Mouse (Mus musculus) right cerebral cortex, postnatal 4 days (tissue): ENCODE results near the gene Tcf7l2.

ENCODE experiments used
- DNase-seq: peaks from one replicate; pipeline ENCODE4 v3.0.0-alpha.2; 2022

The Tcf7l2 gene

GRCm38 (mm10) chr19:55761086-55761485 lies 19.5 kb downstream of the Tcf7l2 start:
- DNase-seq = no peak

- no peak for DNase-seq
Observed at GRCm38 (mm10) chr19:55762187-55762586, 20.6 kb downstream of the Tcf7l2 start.

GRCm38 (mm10) chr19:55765814-55766213 lies 24.2 kb downstream of the Tcf7l2 start:
- DNase-seq = no peak

GRCm38 (mm10) chr19:55767104-55767503 lies 25.5 kb downstream of the Tcf7l2 start:
- DNase-seq = no peak

GRCm38 (mm10) chr19:55767579-55767978 lies 26.0 kb downstream of the Tcf7l2 start:
- no peak for DNase-seq

GRCm38 (mm10) chr19:55768246-55768645 lies 26.6 kb downstream of the Tcf7l2 start:
- no peak for DNase-seq

GRCm38 (mm10) chr19:55768889-55769288 lies 27.3 kb downstream of the Tcf7l2 start:
- no peak for DNase-seq

- no peak for DNase-seq
Observed at GRCm38 (mm10) chr19:55774334-55774733, 32.7 kb downstream of the Tcf7l2 start.

GRCm38 (mm10) chr19:55774824-55775223 lies 33.2 kb downstream of the Tcf7l2 start:
- DNase-seq = no peak

GRCm38 (mm10) chr19:55779871-55780270 lies 38.3 kb downstream of the Tcf7l2 start:
- no peak for DNase-seq

GRCm38 (mm10) chr19:55781087-55781486 lies 39.5 kb downstream of the Tcf7l2 start:
- DNase-seq = no peak

GRCm38 (mm10) chr19:55781681-55782080 lies 40.1 kb downstream of the Tcf7l2 start:
- DNase-seq = no peak

- no peak for DNase-seq
Observed at GRCm38 (mm10) chr19:55784796-55785418, 43.3 kb downstream of the Tcf7l2 start.

GRCm38 (mm10) chr19:55787420-55787819 lies 45.8 kb downstream of the Tcf7l2 start:
- DNase-seq = no peak

GRCm38 (mm10) chr19:55788285-55788904 lies 46.8 kb downstream of the Tcf7l2 start:
- DNase-seq = no peak

- DNase-seq = no peak
Observed at GRCm38 (mm10) chr19:55788905-55789295, 47.3 kb downstream of the Tcf7l2 start.

- DNase-seq = no peak
Observed at GRCm38 (mm10) chr19:55789838-55790237, 48.2 kb downstream of the Tcf7l2 start.

- DNase-seq = no peak
Observed at GRCm38 (mm10) chr19:55791293-55791692, 49.7 kb downstream of the Tcf7l2 start.

GRCm38 (mm10) chr19:55791886-55792285 lies 50.3 kb downstream of the Tcf7l2 start:
- DNase-seq = no peak

GRCm38 (mm10) chr19:55792571-55792970 lies 51.0 kb downstream of the Tcf7l2 start:
- no peak for DNase-seq

- DNase-seq = no peak
Observed at GRCm38 (mm10) chr19:55793029-55793428, 51.4 kb downstream of the Tcf7l2 start.

- DNase-seq = no peak
Observed at GRCm38 (mm10) chr19:55794194-55794945, 52.8 kb downstream of the Tcf7l2 start.

- DNase-seq = no peak
Observed at GRCm38 (mm10) chr19:55794946-55795340, 53.3 kb downstream of the Tcf7l2 start.

GRCm38 (mm10) chr19:55795349-55795748 lies 53.7 kb downstream of the Tcf7l2 start:
- DNase-seq = no peak
